Comparison of ENCODE assay signal across 9 mouse cellular contexts in the genomic region with DNA sequence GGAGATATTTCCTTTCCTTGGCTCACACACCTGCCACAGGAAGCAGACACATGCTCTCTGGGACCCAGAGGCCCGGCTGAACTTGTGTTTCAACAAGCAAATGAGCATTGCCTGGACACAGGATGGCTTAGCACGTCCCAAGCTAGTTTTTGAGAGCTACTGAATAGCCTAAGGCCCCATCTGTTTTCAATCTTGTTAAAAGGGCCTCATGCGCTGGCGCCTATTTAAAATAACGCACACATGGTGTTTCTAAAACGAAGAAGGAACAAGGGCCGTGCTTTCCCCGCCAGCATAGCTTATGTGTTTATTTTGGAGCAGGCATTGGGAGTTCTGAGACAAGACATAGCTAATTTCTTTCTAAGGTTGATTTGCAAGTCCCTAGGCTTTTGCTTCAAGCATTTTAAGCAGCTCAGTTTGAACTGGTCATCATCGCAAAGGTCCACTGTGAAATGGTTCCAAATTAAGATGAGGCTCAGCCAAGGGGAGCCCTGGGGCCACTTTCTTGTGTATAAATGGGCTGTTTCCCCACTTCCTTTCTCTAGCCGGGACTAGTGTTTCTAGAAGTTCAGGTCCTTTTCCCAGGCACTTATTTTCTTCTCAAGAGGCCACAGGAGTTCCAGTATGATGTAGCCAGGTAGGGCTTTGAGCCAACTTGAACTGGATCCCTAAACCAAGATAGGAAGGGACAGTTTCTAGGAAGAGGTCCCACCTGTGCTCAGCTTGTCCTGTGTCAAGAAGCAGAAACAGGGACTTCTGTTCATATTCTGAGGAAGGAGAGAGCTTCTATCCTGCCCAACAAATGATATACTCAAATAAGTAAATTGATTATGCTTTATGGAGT.
DNase-seq lines count a peak whose midpoint lies in the region; ATAC-seq and TF ChIP-seq lines count a peak whose summit lies in the region.
"Had no signal": no experiment of that assay in that cellular context is flagged by ENCODE, and none has a peak within 500 bp of the region (broad histone marks: within the 10 kb centered on the region; RNA-seq: fewer than 3 reads in every experiment).

No protein-coding gene starts in this region.

- no peaks in the 10 kb centered on the region for H3K36me3 ChIP-seq in intestine, embryonic 15.5 days
- no peaks in the 10 kb centered on the region for H3K36me3 ChIP-seq in limb, embryonic 13.5 days
- no peaks in the 10 kb centered on the region for H3K36me3 ChIP-seq in liver, embryonic 11.5 days (ENCODE audit: control insufficient read depth, insufficient read depth, low read length)
- H3K36me3 ChIP-seq: liver, embryonic 13.5 days had no signal

- no peaks in the 10 kb centered on the region for H3K27me3 ChIP-seq in intestine, embryonic 15.5 days (replicated peaks)
- peaks cover 7% of the 10 kb centered on the region; the same call in 1 of the 2 replicates for H3K27me3 ChIP-seq in limb, embryonic 13.5 days
- H3K27me3 ChIP-seq in liver, embryonic 11.5 days (replicated peaks; ENCODE audit: control insufficient read depth, insufficient read depth, low read length) = no peaks in the 10 kb centered on the region
- H3K27me3 ChIP-seq: liver, embryonic 13.5 days had no signal

- TF ChIP-seq POLR2A in brain, embryonic 14.5 days (IDR thresholded peaks at IDR 0.05; ENCODE audit: borderline replicate concordance, extremely low read depth, insufficient read depth, insufficient read length, poor library complexity, severe bottlenecking) = no peak

- no peak for TF ChIP-seq CTCF in brain, embryonic 14.5 days (IDR thresholded peaks at IDR 0.05; ENCODE audit: borderline replicate concordance, extremely low read depth, insufficient read depth, insufficient read length)

- peak; percentile 88 for DNase-seq in NIH3T3 (ENCODE audit: low read depth)
- peak; percentile 84 for DNase-seq in brain, embryonic 14.5 days (ENCODE audit: low read depth)
- DNase-seq in frontal cortex, postnatal 36 days (ENCODE audit: low spot score in 2 of 2) = peak; percentile 17 to 31
- DNase-seq in telencephalon, adult 2 months (ENCODE audit: low read depth, low spot score) = peak; percentile 23
- DNase-seq in liver, embryonic 11.5 days (ENCODE audit: low spot score) = no peak
- DNase-seq: liver, embryonic 13.5 days had no signal

- 33% methylated on average over 10 of the region's 10 CpGs for WGBS in intestine, embryonic 15.5 days
- 10% methylated on average over 10 of the region's 10 CpGs for WGBS in limb, embryonic 13.5 days
- 62% methylated on average over 10 of the region's 10 CpGs for WGBS in liver, embryonic 11.5 days

- H3K9ac ChIP-seq in intestine, embryonic 15.5 days = no peak overlapping the region
- no peak overlapping the region for H3K9ac ChIP-seq in limb, embryonic 13.5 days
- H3K9ac ChIP-seq in liver, embryonic 11.5 days (ENCODE audit: low read depth, low read length) = no peak overlapping the region
- H3K9ac ChIP-seq: liver, embryonic 13.5 days had no signal

- peak overlapping the region; percentile 64 for H3K27ac ChIP-seq in intestine, embryonic 15.5 days
- H3K27ac ChIP-seq in limb, embryonic 13.5 days = peak overlapping the region; percentile 82
- no peak overlapping the region for H3K27ac ChIP-seq in liver, embryonic 11.5 days (ENCODE audit: low read depth, low read length)
- H3K27ac ChIP-seq: liver, embryonic 13.5 days had no signal

- peak; percentile 74 for ATAC-seq in intestine, embryonic 15.5 days
- peak; percentile 94 for ATAC-seq in limb, embryonic 13.5 days (ENCODE audit: low FRiP score, low read depth)
- no peak for ATAC-seq in megakaryocyte progenitor cell, adult 5-6 weeks (replicated peaks; ENCODE audit: poor library complexity)
- ATAC-seq in liver, embryonic 11.5 days (replicated peaks; ENCODE audit: low FRiP score) = no peak

- peaks cover 7% of the 10 kb centered on the region; the same call in 1 of the 2 replicates for H3K4me1 ChIP-seq in intestine, embryonic 15.5 days (replicated peaks)
- peaks cover 56% of the 10 kb centered on the region for H3K4me1 ChIP-seq in limb, embryonic 13.5 days
- H3K4me1 ChIP-seq in liver, embryonic 11.5 days (replicated peaks; ENCODE audit: control insufficient read depth, insufficient read depth, low read length) = no peaks in the 10 kb centered on the region
- H3K4me1 ChIP-seq: liver, embryonic 13.5 days had no signal

- no peak overlapping the region for H3K4me2 ChIP-seq in intestine, embryonic 15.5 days (replicated peaks)
- H3K4me2 ChIP-seq in limb, embryonic 13.5 days (replicated peaks) = peak overlapping the region; percentile 39
- H3K4me2 ChIP-seq in liver, embryonic 11.5 days = no peak overlapping the region
- H3K4me2 ChIP-seq: liver, embryonic 13.5 days had no signal

- H3K9me3 ChIP-seq in intestine, embryonic 15.5 days = no peaks in the 10 kb centered on the region
- 0 out of 2 replicates have a peak, but pooled peaks cover 3% of the 10 kb centered on the region for H3K9me3 ChIP-seq in limb, embryonic 13.5 days
- H3K9me3 ChIP-seq in liver, embryonic 11.5 days (ENCODE audit: control insufficient read depth, low read length) = no peaks in the 10 kb centered on the region
- H3K9me3 ChIP-seq: liver, embryonic 13.5 days had no signal

- H3K4me3 ChIP-seq in intestine, embryonic 15.5 days (replicated peaks) = no peak overlapping the region
- H3K4me3 ChIP-seq in limb, embryonic 13.5 days = no peak overlapping the region
- no peak overlapping the region for H3K4me3 ChIP-seq in liver, embryonic 11.5 days (ENCODE audit: low read depth, low read length)
- H3K4me3 ChIP-seq: liver, embryonic 13.5 days had no signal

Comparison
In these comparisons a context has a peak if more than half of its experiments do, and no peak if none do; other contexts are left out.
1. ATAC-seq: peak in intestine, embryonic 15.5 days (single experiment) and limb, embryonic 13.5 days (single experiment); none in megakaryocyte progenitor cell, adult 5-6 weeks (single experiment) and liver, embryonic 11.5 days (single experiment).